Mouse (Mus musculus): ENCODE data around the gene Ssh3. TPM values are rescaled to one million over a fixed set of nuclear protein-coding genes. Genes with fewer than 3 reads are reported as not detected.

Ssh3 gene
- polyA plus RNA-seq, 1 experiment from 2014 or later, result 2.6 TPM

GRCm38 (mm10) chr19:4232651-4233050 lies 36.3 kb downstream of the Ssh3 start:
- 62% methylated on average over 7 of the region's 7 CpGs for WGBS (ENCODE audit: insufficient replicate concordance)
- peak overlapping the region; percentile 70; the same call in 1 of the 2 replicates for H3K4me3 ChIP-seq
- peaks cover 48% of the 10 kb centered on the region for H3K4me1 ChIP-seq
- H3K27me3 ChIP-seq (replicated peaks), result peaks cover 27% of the 10 kb centered on the region
- peak overlapping the region; percentile 89 for H3K4me2 ChIP-seq
- peak overlapping the region; percentile 76; the same call in 1 of the 2 replicates for H3K9ac ChIP-seq
- H3K27ac ChIP-seq, result peak overlapping the region; percentile 82
- no peaks in the 10 kb centered on the region for H3K9me3 ChIP-seq (replicated peaks)
- ATAC-seq, result no peak
- H3K36me3 ChIP-seq, result no peaks in the 10 kb centered on the region

GRCm38 (mm10) chr19:4232186-4232572 lies 36.8 kb downstream of the Ssh3 start:
- Histone ChIP-seq H3K4me3 (peak overlapping the region; percentile 70), H3K4me2 (peak overlapping the region; percentile 89), H3K4me1 (peaks cover 51% of the 10 kb centered on the region), H3K27me3 (replicated peaks) (peaks cover 30% of the 10 kb centered on the region), H3K9me3 (replicated peaks) (no peaks in the 10 kb centered on the region), H3K27ac (peak overlapping the region; percentile 82), H3K36me3 (no peaks in the 10 kb centered on the region), H3K9ac (peak overlapping the region; percentile 76)
- WGBS (ENCODE audit: insufficient replicate concordance), result 10% methylated on average over 2 of the region's 2 CpGs
- no peak; the same call in 1 of the 2 replicates for ATAC-seq

GRCm38 (mm10) chr19:4231253-4232185 lies 37.5 kb downstream of the Ssh3 start, which contains the start of gene Pold4:
Pold4 (plus strand) TSS chr19:4231899.
- Histone ChIP-seq H3K27ac (peak within 1 kb of the TSS; percentile 82), H3K36me3 (no peaks in the 10 kb centered on the region), H3K27me3 (replicated peaks) (peaks cover 37% of the 10 kb centered on the region), H3K4me2 (peak within 1 kb of the TSS; percentile 89), H3K4me3 (peak within 1 kb of the TSS; percentile 70), H3K9ac (peak within 1 kb of the TSS; percentile 76), H3K4me1 (peaks cover 51% of the 10 kb centered on the region), H3K9me3 (replicated peaks) (no peaks in the 10 kb centered on the region)
- WGBS (ENCODE audit: insufficient replicate concordance), result 12% methylated on average over 26 of the region's 26 CpGs
- ATAC-seq, result peak; percentile 90

GRCm38 (mm10) chr19:4230415-4230814 lies 38.6 kb downstream of the Ssh3 start:
- Histone ChIP-seq H3K4me1 (peaks cover 51% of the 10 kb centered on the region), H3K9ac (no peak overlapping the region)
- WGBS (ENCODE audit: insufficient replicate concordance), result 65% methylated on average over 8 of the region's 8 CpGs

GRCm38 (mm10) chr19:4229451-4230076 lies 39.4 kb downstream of the Ssh3 start:
- Histone ChIP-seq H3K27ac (no peak overlapping the region), H3K4me1 (peaks cover 51% of the 10 kb centered on the region), H3K9ac (no peak overlapping the region), H3K27me3 (replicated peaks) (peaks cover 46% of the 10 kb centered on the region), H3K4me2 (no peak overlapping the region), H3K36me3 (no peaks in the 10 kb centered on the region), H3K9me3 (replicated peaks) (no peaks in the 10 kb centered on the region), H3K4me3 (no peak overlapping the region)
- no peak for ATAC-seq
- WGBS (ENCODE audit: insufficient replicate concordance), result 51% methylated on average over 9 of the region's 9 CpGs

More at GRCm38 (mm10) chr19:4230415-4230814, 38.6 kb downstream of the Ssh3 start:
- no peak for ATAC-seq
- Histone ChIP-seq H3K4me2 (no peak overlapping the region), H3K27me3 (replicated peaks) (peaks cover 45% of the 10 kb centered on the region), H3K4me3 (no peak overlapping the region), H3K27ac (peak overlapping the region; percentile 33; the same call in 1 of the 2 replicates), H3K9me3 (replicated peaks) (no peaks in the 10 kb centered on the region), H3K36me3 (no peaks in the 10 kb centered on the region)

GRCm38 (mm10) chr19:4228891-4229290 lies 40.1 kb downstream of the Ssh3 start:
- no peak overlapping the region for H3K27ac ChIP-seq
- ATAC-seq, result no peak
- WGBS (ENCODE audit: insufficient replicate concordance), result 73% methylated on average over 4 of the region's 4 CpGs
- no peak overlapping the region for H3K4me3 ChIP-seq
- H3K4me2 ChIP-seq, result no peak overlapping the region
- no peak overlapping the region for H3K9ac ChIP-seq
- H3K36me3 ChIP-seq, result no peaks in the 10 kb centered on the region
- no peaks in the 10 kb centered on the region for H3K9me3 ChIP-seq (replicated peaks)
- peaks cover 43% of the 10 kb centered on the region for H3K27me3 ChIP-seq (replicated peaks)
- peaks cover 51% of the 10 kb centered on the region for H3K4me1 ChIP-seq

- Histone ChIP-seq H3K4me2 (no peak overlapping the region), H3K4me1 (peaks cover 54% of the 10 kb centered on the region), H3K9ac (no peak overlapping the region), H3K4me3 (no peak overlapping the region), H3K36me3 (no peaks in the 10 kb centered on the region), H3K27ac (no peak overlapping the region), H3K27me3 (replicated peaks) (peaks cover 49% of the 10 kb centered on the region), H3K9me3 (replicated peaks) (no peaks in the 10 kb centered on the region)
- no peak for ATAC-seq
- 11% methylated on average over 8 of the region's 8 CpGs for WGBS (ENCODE audit: insufficient replicate concordance)
Measured at GRCm38 (mm10) chr19:4227894-4228678, 40.9 kb downstream of the Ssh3 start.

GRCm38 (mm10) chr19:4227446-4227845 lies 41.5 kb downstream of the Ssh3 start:
- Histone ChIP-seq H3K36me3 (no peaks in the 10 kb centered on the region), H3K27ac (no peak overlapping the region), H3K4me3 (no peak overlapping the region), H3K27me3 (replicated peaks) (peaks cover 55% of the 10 kb centered on the region), H3K4me2 (no peak overlapping the region), H3K9me3 (replicated peaks) (no peaks in the 10 kb centered on the region), H3K4me1 (peaks cover 52% of the 10 kb centered on the region), H3K9ac (no peak overlapping the region)
- no peak for ATAC-seq
- WGBS (ENCODE audit: insufficient replicate concordance), result 54% methylated on average over 5 of the region's 5 CpGs

GRCm38 (mm10) chr19:4226779-4227178 lies 42.2 kb downstream of the Ssh3 start:
- no peak overlapping the region for H3K27ac ChIP-seq
- H3K4me1 ChIP-seq, result peaks cover 53% of the 10 kb centered on the region
- no peak overlapping the region for H3K9ac ChIP-seq
- no peak for ATAC-seq
- H3K27me3 ChIP-seq (replicated peaks), result peaks cover 62% of the 10 kb centered on the region
- H3K4me2 ChIP-seq, result no peak overlapping the region
- 77% methylated on average over 7 of the region's 7 CpGs for WGBS (ENCODE audit: insufficient replicate concordance)
- no peaks in the 10 kb centered on the region for H3K9me3 ChIP-seq (replicated peaks)
- H3K36me3 ChIP-seq, result no peaks in the 10 kb centered on the region
- no peak overlapping the region for H3K4me3 ChIP-seq

GRCm38 (mm10) chr19:4222165-4222564 lies 46.8 kb downstream of the Ssh3 start:
- Histone ChIP-seq H3K4me2 (no peak overlapping the region), H3K27me3 (replicated peaks) (peaks cover 86% of the 10 kb centered on the region), H3K4me1 (peaks cover 50% of the 10 kb centered on the region), H3K36me3 (no peaks in the 10 kb centered on the region), H3K9me3 (replicated peaks) (no peaks in the 10 kb centered on the region), H3K4me3 (no peak overlapping the region), H3K27ac (no peak overlapping the region), H3K9ac (no peak overlapping the region)
- WGBS (ENCODE audit: insufficient replicate concordance), result 57% methylated on average over 11 of the region's 11 CpGs
- no peak for ATAC-seq

- Histone ChIP-seq H3K4me2 (0 out of 2 replicates have a peak overlapping the region, but pooled peaks have one; percentile 5), H3K36me3 (no peaks in the 10 kb centered on the region), H3K27me3 (replicated peaks) (peaks cover 86% of the 10 kb centered on the region), H3K9me3 (replicated peaks) (no peaks in the 10 kb centered on the region), H3K4me3 (no peak overlapping the region), H3K27ac (0 out of 2 replicates have a peak overlapping the region, but pooled peaks have one; percentile 18), H3K9ac (0 out of 2 replicates have a peak overlapping the region, but pooled peaks have one; percentile 18), H3K4me1 (peaks cover 60% of the 10 kb centered on the region)
- 31% methylated on average over 14 of the region's 14 CpGs for WGBS (ENCODE audit: insufficient replicate concordance)
- no peak for ATAC-seq
Measured at GRCm38 (mm10) chr19:4220957-4221743, 47.8 kb downstream of the Ssh3 start.
